31 mouse cellular contexts compared by ENCODE assay signal in genomic region chr1:73834566-73834965, GRCm38 (mm10).
"Had no signal": no experiment of that assay in that cellular context is flagged by ENCODE, and none has a peak within 500 bp of the region (broad histone marks: within the 10 kb centered on the region; RNA-seq: fewer than 3 reads in every experiment).

No protein-coding gene starts in this region.

- H3K36me3 ChIP-seq: heart, embryonic 10.5 days; heart, embryonic 12.5 days; heart, embryonic 13.5 days; heart, embryonic 15.5 days; hindbrain, embryonic 10.5 days; hindbrain, embryonic 12.5 days; hindbrain, embryonic 13.5 days; hindbrain, embryonic 15.5 days; intestine, embryonic 15.5 days; kidney, embryonic 15.5 days had no signal

- H3K4me2 ChIP-seq: heart, embryonic 11.5 days; heart, embryonic 12.5 days; heart, embryonic 13.5 days; heart, embryonic 15.5 days; hindbrain, embryonic 12.5 days; hindbrain, embryonic 13.5 days; hindbrain, embryonic 14.5 days; hindbrain, embryonic 15.5 days; intestine, embryonic 15.5 days; kidney, embryonic 15.5 days had no signal

- H3K9ac ChIP-seq: heart, embryonic 12.5 days; heart, embryonic 13.5 days; heart, embryonic 15.5 days; hindbrain, embryonic 12.5 days; hindbrain, embryonic 13.5 days; hindbrain, embryonic 14.5 days; hindbrain, embryonic 15.5 days; intestine, embryonic 15.5 days; kidney, embryonic 15.5 days had no signal

- H3K27me3 ChIP-seq: heart, embryonic 15.5 days; hindbrain, embryonic 12.5 days; hindbrain, embryonic 13.5 days; hindbrain, embryonic 15.5 days; intestine, embryonic 15.5 days; kidney, embryonic 15.5 days had no signal

- H3K27ac ChIP-seq: heart, embryonic 10.5 days; heart, embryonic 13.5 days; heart, embryonic 15.5 days; hindbrain, embryonic 10.5 days; hindbrain, embryonic 12.5 days; hindbrain, embryonic 13.5 days; hindbrain, embryonic 14.5 days; hindbrain, embryonic 15.5 days; hindbrain, postnatal 0 days; intestine, embryonic 15.5 days; kidney, embryonic 15.5 days; kidney, postnatal 0 days; left cerebral cortex, adult 2 months had no signal

- H3K4me1 ChIP-seq: heart, embryonic 12.5 days; heart, embryonic 13.5 days; heart, embryonic 15.5 days; hindbrain, embryonic 10.5 days; intestine, embryonic 15.5 days; kidney, embryonic 15.5 days had no signal

- DNase-seq: heart, postnatal 10 days; heart, postnatal 14 days; heart, postnatal 36 days; heart, postnatal 4 days; kidney, adult 11 months; kidney, adult 18-20 months; kidney, adult 2 months; kidney, adult 8-10 months; kidney, adult 9 months; kidney, postnatal 10 days; kidney, postnatal 14 days; kidney, postnatal 25 days; kidney, postnatal 36 days; kidney, postnatal 4 days; layer of hippocampus, adult 9-11 months; layer of hippocampus, postnatal 36 days had no signal

- H3K4me3 ChIP-seq: heart, embryonic 10.5 days; heart, embryonic 12.5 days; heart, embryonic 13.5 days; heart, embryonic 15.5 days; hindbrain, embryonic 10.5 days; hindbrain, embryonic 12.5 days; hindbrain, embryonic 13.5 days; hindbrain, embryonic 15.5 days; intestine, embryonic 15.5 days; kidney, embryonic 15.5 days; left cerebral cortex, adult 2 months had no signal

- H3K9me3 ChIP-seq: heart, embryonic 10.5 days; heart, embryonic 12.5 days; heart, embryonic 13.5 days; heart, embryonic 15.5 days; hindbrain, embryonic 10.5 days; hindbrain, embryonic 12.5 days; hindbrain, embryonic 13.5 days; hindbrain, embryonic 15.5 days; intestine, embryonic 15.5 days; kidney, embryonic 15.5 days had no signal
